Mouse (Mus musculus) neural tube, postnatal 0 days (tissue): ENCODE measurements around the gene Acer3. TPM values are rescaled to one million over a fixed set of nuclear protein-coding genes. Genes with fewer than 3 reads are reported as not detected.

Experiments used
- polyA plus RNA-seq: library from polyadenylated mRNA; unstranded; fragments of >200 nt; fragmentation: Nextera tagmentation; extraction: Ambion mirVana; gene quantifications from 2 replicates; pipeline ENCODE4 v1.2.1, GENCODE M21; 2015

Acer3 gene
- polyA plus RNA-seq: 22.7 and 25.5 TPM in 2 replicates

DNA sequence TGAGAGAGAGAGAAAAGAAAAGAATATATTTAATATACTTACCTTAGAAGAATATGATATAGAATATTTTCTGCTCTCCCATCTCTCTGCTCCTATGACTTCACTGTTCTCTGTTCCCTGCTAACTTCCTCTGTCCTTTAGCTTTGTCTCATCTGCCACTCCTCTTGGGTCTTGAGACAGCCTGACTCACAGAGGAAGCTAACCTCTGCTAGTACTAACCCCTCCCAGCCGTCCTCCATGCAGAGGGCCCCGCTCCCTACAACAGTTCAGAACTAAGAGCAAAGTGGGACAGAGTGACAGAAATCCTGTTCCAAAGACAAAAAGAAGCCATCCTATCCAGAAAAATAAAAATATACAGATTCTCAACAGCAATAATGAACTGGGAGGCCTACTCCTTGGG lies at the start of gene Acer3:
Gene Acer3, minus strand, starts transcription at position 126 of the 400 bp plus-strand sequence.

DNA sequence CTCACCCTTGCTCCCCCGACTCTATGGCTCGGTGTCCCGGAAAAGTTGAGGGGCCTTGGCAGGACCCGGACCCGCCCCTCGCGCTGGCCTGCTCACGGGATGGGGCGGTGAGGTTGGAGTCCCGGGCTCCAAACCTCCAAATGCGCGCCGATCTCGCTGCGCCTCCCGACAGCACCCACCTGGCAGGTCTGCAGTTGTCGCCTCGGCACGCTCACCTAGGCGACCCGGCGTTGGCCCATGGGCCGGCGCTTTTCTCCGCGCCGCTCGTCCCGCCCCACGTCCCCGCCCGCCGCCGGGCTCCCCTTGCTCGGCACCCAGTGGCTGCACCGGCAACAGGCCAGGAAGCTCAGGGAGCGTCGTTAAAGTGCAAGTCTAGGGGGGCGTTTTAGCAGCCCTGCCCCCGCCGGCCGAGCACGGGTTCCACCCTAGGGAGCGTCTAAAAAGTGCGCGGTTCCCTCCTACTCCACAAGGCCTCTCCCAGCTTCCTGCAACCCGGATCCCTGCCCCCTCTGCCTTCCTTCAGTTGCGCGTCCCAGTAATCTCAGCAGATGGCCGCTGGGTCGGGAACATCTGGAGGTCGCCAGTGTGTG lies 40.1 kb upstream of the Acer3 start, which contains the start of gene Tsku:
Gene Tsku, minus strand, starts transcription at position 266 of the 590 bp plus-strand sequence.

DNA sequence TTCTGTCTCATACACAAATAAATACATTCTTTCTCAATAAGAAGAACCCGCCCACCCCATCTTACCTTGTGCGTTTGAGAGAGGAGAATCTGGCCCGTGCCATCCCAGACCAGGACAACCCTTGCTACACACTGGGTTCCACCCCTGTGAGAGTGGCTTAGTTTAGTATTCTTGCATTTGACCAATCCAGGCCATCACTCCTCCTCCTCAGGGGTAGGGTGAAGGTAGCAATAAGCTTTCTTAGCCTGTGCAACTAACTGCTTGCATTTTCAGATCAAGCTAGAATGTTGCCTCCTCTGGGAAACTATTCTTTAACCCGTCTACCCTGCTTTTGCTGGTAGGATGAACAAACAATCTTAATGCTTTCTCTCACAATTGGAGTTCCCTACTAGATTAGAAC lies 121.6 kb downstream of the Acer3 start, which contains the start of gene B3gnt6:
Gene B3gnt6, minus strand, starts transcription at position 101 of the 400 bp plus-strand sequence.

DNA sequence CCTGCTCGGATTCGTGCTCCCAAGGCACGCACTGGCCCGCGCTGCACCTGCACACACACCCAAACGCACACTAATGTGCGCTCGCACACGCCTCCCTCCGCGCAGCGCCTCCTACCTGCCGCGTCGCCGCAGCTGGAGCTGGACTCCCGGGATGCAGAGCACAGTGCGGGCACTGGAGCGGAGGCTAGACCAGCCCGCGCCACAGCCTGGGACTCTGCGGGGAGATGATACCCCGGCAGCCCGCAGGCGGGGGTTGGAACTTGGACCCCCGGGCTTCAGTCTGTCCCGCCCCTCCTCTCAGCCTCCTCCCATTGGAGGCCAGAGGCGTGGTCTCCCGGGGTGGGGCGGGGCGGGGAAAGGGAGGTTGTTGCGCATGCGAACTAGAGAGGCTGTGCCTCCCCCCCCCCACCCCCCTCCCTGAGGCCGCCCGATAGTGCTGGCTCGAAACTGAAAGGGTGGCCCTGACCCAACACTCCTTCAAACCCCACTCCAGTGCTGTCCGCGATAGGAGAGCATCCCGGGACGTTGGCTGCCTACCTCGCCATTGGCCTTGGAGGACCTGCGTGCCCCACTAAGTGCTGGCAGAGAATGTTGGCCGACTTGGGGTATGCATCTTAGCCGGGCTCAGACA lies 143.0 kb downstream of the Acer3 start, which contains the start of gene Capn5:
Gene Capn5, minus strand, starts transcription at position 346 of the 631 bp plus-strand sequence.

Other genes with a start within 250 kb of the Acer3 start
- 8.5 and 11.5 TPM in 2 replicates for gene Myo7a, start 201.7 kb downstream of the Acer3 start, polyA plus RNA-seq
- gene Omp, start 175.7 kb downstream of the Acer3 start, polyA plus RNA-seq: 0.23 and 0.51 TPM in 2 replicates
- 22.7 and 24.0 TPM in 2 replicates for gene Capn5, start 142.9 kb downstream of the Acer3 start, polyA plus RNA-seq
- 0.62 and 0.99 TPM in 2 replicates for gene B3gnt6, start 121.7 kb downstream of the Acer3 start, polyA plus RNA-seq
- 6.9 TPM in 2 replicates for gene Tsku, start 40.1 kb upstream of the Acer3 start, polyA plus RNA-seq
- 0.43 and 0.85 TPM in 2 replicates for gene Gucy2d, start 119.2 kb upstream of the Acer3 start, polyA plus RNA-seq
- 4.7 and 4.9 TPM in 2 replicates for gene Lrrc32, start 168.1 kb upstream of the Acer3 start, polyA plus RNA-seq